Mouse (Mus musculus) neutrophil, adult 65 days (primary cell): ENCODE data around the gene Vmn1r217. TPM values are rescaled to one million over a fixed set of nuclear protein-coding genes. Genes with fewer than 3 reads are reported as not detected.

Source experiments
- total RNA-seq: library from RNA; stranded (reverse); gene quantifications from 2 replicates; pipeline ENCODE4 v1.2.4, GENCODE M21; 2023

The Vmn1r217 gene
- total RNA-seq = not detected in 2 replicates

DNA sequence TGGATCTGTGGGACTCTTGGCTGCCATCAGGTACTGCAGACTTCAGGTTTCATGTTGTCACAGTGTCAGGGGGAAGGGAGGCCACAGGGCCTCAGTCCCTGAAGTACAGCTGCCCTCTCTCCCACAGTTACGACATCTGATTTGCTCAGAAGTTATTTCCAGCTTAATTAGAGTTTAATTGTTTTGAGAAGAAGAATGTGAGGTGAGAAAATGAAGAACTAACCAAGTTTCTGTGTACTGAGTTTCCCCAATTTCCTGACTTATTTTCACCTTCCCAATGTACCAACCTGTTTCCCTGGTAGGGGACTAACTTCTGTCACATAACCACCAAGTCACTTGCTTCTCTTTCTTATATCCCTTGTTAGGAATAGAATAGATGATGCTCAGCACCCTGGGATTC, at the start of gene Vmn1r217:
Gene Vmn1r217, minus strand, starts transcription at position 101 of the 400 bp plus-strand sequence.

DNA sequence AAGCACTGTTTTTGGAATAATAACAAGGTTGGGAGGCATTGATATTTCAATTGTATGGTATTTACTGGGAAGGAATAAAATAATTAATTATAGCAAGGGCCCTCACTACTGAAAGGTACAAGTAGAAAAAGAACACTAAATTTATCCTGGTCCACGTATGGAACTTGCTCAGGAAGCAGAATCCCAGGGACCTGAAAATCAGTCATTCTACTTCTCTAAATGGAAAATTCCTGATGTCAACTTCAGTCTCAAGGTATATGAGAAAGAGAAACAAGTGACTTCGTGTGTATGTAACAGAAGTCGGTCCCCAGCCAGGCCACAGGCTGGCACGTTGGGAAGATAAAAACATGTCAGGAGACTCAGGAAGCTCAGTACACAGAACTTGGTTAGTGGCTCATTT, 41.0 kb upstream of the Vmn1r217 start, which contains the start of gene Vmn1r219:
Gene Vmn1r219, plus strand, starts transcription at position 301 of the 400 bp plus-strand sequence.

GRCm38 (mm10) chr13:23133099-23133498, 15.1 kb upstream of the Vmn1r217 start, which contains the start of gene Vmn1r218:
Gene Vmn1r218 (plus strand): TSS chr13:23133155.

DNA sequence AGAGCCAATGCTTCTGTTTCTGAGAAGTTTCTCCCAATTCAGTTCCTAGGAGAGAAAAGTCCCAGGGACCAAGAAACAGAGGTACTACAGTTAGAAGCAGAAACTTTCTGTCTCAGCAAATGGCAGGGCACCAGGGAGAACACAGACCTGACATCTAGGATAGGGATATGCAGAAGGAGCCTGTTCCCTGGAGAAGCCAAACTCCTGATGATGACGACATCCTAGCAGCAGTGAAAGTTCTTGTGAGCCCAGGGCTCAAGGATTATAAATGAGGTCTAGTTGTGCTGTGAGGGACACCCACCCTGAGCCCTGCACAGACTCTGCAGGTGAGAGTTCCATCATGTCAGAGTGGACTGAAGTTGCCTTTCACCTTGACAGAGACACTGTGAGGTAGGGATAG, 50.3 kb downstream of the Vmn1r217 start, which contains the start of gene Vmn1r215:
Gene Vmn1r215, plus strand, starts transcription at position 301 of the 400 bp plus-strand sequence.

Other genes with a start within 250 kb of the Vmn1r217 start
- not detected in 2 replicates for gene Vmn1r212, start 234.0 kb downstream of the Vmn1r217 start, total RNA-seq
- not detected in 2 replicates for gene Vmn1r213, start 110.6 kb downstream of the Vmn1r217 start, total RNA-seq
- gene Vmn1r214, start 87.8 kb downstream of the Vmn1r217 start, total RNA-seq = not detected in 2 replicates
- gene Vmn1r215, start 50.2 kb downstream of the Vmn1r217 start, total RNA-seq = not detected in 2 replicates
- not detected in 2 replicates for gene Vmn1r218, start 14.9 kb upstream of the Vmn1r217 start, total RNA-seq
- not detected in 2 replicates for gene Vmn1r219, start 41.1 kb upstream of the Vmn1r217 start, total RNA-seq
- gene Vmn1r220, start 69.7 kb upstream of the Vmn1r217 start, total RNA-seq = not detected in 2 replicates
- gene Vmn1r221, start 95.9 kb upstream of the Vmn1r217 start, total RNA-seq = not detected in 2 replicates
- not detected in 2 replicates for gene Vmn1r222, start 117.7 kb upstream of the Vmn1r217 start, total RNA-seq
- gene Vmn1r223, start 128.9 kb upstream of the Vmn1r217 start, total RNA-seq = not detected in 2 replicates